Mouse (Mus musculus): ENCODE results near the gene Nob1. TPM values are rescaled to one million over a fixed set of nuclear protein-coding genes. Genes with fewer than 3 reads are reported as not detected.

Gene Nob1
- polyA plus RNA-seq, 1 experiment from 2014 or later: 74.0 TPM

DNA sequence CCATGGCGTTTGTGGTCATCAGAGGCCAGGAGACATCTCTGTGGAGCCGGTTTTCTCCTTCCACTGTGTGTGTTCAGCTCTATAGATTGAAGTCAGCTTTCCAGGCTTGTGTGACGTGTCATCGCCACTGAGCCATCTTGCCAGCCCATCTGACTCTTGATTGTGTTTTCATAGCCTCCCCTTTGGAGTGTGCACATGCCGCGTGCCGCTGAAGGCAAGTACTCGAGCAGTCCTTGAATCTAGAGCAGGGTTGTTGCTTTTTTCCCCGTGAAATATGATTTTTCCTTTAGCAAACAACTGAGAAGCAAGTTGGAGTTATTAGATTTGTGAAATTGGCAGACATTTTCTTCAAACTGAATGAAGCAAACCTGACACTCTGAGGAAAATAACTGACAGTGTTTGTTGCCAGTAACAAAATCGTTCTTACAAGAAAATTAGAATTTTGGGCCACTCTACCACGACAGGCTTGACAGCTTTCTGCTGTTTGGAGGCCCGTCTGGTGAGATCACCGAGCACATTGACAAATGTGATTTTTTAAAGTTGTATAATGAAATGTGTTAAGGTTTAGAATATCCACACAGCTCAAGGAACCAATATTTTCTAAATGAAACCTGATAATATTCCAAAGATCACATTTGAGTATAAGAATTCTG lies 26.7 kb upstream of the Nob1 start:
- H3K4me3 ChIP-seq: no peak overlapping the region
- no peak overlapping the region for H3K27ac ChIP-seq
- no peaks in the 10 kb centered on the region; the same call in 1 of the 2 replicates for H3K4me1 ChIP-seq (replicated peaks)
- H3K27me3 ChIP-seq: no peaks in the 10 kb centered on the region
- H3K9ac ChIP-seq: no peak overlapping the region
- no peak for ATAC-seq (ENCODE audit: low FRiP score)
- H3K36me3 ChIP-seq: peaks cover 22% of the 10 kb centered on the region
- no peaks in the 10 kb centered on the region for H3K9me3 ChIP-seq
- WGBS: 90% methylated on average over 13 of the region's 13 CpGs
- no peak overlapping the region for H3K4me2 ChIP-seq

DNA sequence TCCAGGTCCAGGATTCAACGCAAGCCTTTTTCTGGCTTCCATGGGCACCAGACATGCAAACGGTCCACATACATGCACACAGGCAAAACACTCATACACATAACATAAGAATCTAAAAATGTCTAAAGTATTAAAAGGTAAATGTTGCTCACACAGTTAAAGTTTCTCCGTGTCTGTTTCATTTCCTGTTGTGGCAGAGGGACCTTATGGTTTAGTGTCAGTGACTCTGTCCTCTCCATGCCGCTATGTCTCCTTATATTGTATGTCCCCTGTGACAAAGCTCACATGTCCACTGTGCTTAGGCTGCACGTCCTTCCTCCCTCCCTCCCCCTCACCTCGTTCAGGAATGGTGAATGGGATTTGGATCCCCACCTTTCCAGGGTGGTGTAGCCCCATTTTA lies 24.8 kb upstream of the Nob1 start:
- Histone ChIP-seq H3K4me2 (no peak overlapping the region), H3K36me3 (peaks cover 22% of the 10 kb centered on the region), H3K4me3 (no peak overlapping the region), H3K27me3 (no peaks in the 10 kb centered on the region), H3K9me3 (no peaks in the 10 kb centered on the region), H3K27ac (no peak overlapping the region), H3K9ac (no peak overlapping the region), H3K4me1 (replicated peaks) (no peaks in the 10 kb centered on the region; the same call in 1 of the 2 replicates)
- no peak for ATAC-seq (ENCODE audit: low FRiP score)
- 81% methylated on average over 6 of the region's 6 CpGs for WGBS

DNA sequence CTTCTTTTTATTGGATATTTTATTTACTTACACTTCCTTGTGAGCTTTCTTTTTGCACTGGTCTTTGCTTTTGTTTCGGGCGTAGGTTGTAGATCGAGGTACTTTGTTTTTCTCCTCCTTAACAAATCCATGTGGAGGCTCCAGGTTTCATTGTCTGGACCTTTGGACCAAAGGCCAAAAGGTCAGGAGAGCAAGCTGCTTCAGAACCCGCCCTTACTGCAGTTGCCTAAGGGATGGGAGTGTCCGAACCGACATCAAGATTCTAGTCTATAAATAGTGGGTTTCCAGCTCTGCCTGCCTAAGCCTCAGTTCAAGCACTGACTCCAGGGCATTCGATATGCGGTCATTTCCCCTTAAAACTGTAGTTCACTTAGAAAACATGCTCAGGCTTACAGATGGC lies 24.3 kb upstream of the Nob1 start:
- H3K4me2 ChIP-seq: no peak overlapping the region
- H3K9me3 ChIP-seq: no peaks in the 10 kb centered on the region
- 33% methylated on average over 8 of the region's 8 CpGs for WGBS
- H3K36me3 ChIP-seq: peaks cover 22% of the 10 kb centered on the region
- no peaks in the 10 kb centered on the region for H3K27me3 ChIP-seq
- H3K27ac ChIP-seq: no peak overlapping the region
- ATAC-seq (ENCODE audit: low FRiP score): no peak
- H3K4me1 ChIP-seq (replicated peaks): no peaks in the 10 kb centered on the region; the same call in 1 of the 2 replicates
- H3K4me3 ChIP-seq: no peak overlapping the region
- no peak overlapping the region for H3K9ac ChIP-seq

DNA sequence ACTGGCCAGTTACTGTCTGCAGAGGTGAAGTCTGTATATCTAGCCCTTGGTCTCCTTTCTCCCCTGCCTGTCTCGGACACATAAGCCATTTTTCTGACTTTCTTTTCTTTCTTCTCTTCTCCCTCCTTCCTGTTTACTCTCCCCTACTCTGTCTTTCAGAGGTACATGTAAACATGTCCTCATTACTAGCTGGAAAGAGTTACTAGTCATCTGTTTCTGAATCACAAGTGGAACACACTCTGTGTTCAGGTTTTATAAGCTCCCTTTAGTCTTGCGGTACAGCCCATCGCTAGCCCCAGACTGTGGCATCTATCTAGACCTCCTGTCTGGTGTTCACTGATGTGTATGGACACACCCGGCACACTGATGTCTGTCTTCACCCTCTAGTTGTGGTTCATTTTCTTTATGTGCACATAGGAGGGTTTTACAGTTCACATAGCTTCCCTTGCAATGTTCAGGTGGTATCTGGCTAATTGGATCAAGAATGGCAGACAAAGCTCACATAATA lies 23.6 kb upstream of the Nob1 start:
- Histone ChIP-seq H3K27me3 (no peaks in the 10 kb centered on the region), H3K4me2 (no peak overlapping the region), H3K4me1 (replicated peaks) (no peaks in the 10 kb centered on the region; the same call in 1 of the 2 replicates), H3K27ac (no peak overlapping the region), H3K4me3 (no peak overlapping the region), H3K9ac (no peak overlapping the region), H3K9me3 (no peaks in the 10 kb centered on the region), H3K36me3 (peaks cover 16% of the 10 kb centered on the region)
- ATAC-seq (ENCODE audit: low FRiP score): no peak
- 69% methylated on average over 4 of the region's 4 CpGs for WGBS

DNA sequence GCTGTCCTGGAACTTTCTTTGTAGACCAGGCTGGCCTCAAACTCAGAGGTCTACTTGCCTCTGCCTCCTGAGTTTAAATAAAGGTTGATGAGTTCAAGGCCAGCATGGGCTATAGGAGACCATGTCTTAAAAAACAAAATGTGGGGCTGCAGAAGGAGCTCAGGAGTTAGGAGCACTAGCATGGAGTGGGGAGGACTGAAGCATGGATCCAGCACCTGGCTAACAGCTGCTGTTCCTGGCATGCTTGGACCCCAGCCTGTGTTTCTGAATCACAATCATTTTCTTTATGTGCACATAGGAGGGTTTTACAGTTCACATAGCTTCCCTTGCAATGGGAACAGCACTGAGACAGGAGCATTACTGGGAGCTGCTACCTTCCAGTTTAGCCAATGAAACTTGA lies 22.9 kb upstream of the Nob1 start:
- no peak overlapping the region for H3K27ac ChIP-seq
- no peaks in the 10 kb centered on the region; the same call in 1 of the 2 replicates for H3K4me1 ChIP-seq (replicated peaks)
- H3K27me3 ChIP-seq: no peaks in the 10 kb centered on the region
- ATAC-seq (ENCODE audit: low FRiP score): no peak
- no peaks in the 10 kb centered on the region for H3K9me3 ChIP-seq
- no peak overlapping the region for H3K4me3 ChIP-seq
- H3K9ac ChIP-seq: 0 out of 2 replicates have a peak overlapping the region, but pooled peaks have one; percentile 8
- H3K4me2 ChIP-seq: no peak overlapping the region
- peaks cover 9% of the 10 kb centered on the region for H3K36me3 ChIP-seq

DNA sequence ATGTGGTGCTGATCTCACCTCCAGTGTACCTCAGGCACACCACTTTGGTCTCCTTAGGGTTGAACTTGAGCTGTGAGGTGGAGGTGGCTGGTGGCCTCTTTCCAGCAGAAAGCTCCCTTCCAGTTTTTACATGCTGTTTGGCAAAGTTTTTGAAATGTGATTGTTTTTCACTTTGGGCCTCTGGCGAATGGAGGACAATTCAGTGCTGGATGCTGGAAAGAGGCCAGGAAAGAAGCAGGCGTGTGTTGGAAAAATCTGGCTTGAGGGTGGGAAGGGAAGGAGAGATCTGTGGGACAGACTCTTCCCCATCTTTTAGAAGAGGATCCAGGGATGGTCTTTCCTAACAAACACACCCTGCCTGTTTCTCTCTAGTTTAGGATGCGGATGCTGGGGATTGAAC lies 19.8 kb upstream of the Nob1 start:
- Histone ChIP-seq H3K4me1 (replicated peaks) (no peaks in the 10 kb centered on the region; the same call in 1 of the 2 replicates), H3K4me3 (no peak overlapping the region), H3K36me3 (peaks cover 7% of the 10 kb centered on the region; the same call in 1 of the 2 replicates), H3K9me3 (no peaks in the 10 kb centered on the region), H3K27me3 (no peaks in the 10 kb centered on the region), H3K27ac (no peak overlapping the region), H3K4me2 (no peak overlapping the region), H3K9ac (no peak overlapping the region)
- ATAC-seq (ENCODE audit: low FRiP score): no peak
- 85% methylated on average over 3 of the region's 3 CpGs for WGBS

DNA sequence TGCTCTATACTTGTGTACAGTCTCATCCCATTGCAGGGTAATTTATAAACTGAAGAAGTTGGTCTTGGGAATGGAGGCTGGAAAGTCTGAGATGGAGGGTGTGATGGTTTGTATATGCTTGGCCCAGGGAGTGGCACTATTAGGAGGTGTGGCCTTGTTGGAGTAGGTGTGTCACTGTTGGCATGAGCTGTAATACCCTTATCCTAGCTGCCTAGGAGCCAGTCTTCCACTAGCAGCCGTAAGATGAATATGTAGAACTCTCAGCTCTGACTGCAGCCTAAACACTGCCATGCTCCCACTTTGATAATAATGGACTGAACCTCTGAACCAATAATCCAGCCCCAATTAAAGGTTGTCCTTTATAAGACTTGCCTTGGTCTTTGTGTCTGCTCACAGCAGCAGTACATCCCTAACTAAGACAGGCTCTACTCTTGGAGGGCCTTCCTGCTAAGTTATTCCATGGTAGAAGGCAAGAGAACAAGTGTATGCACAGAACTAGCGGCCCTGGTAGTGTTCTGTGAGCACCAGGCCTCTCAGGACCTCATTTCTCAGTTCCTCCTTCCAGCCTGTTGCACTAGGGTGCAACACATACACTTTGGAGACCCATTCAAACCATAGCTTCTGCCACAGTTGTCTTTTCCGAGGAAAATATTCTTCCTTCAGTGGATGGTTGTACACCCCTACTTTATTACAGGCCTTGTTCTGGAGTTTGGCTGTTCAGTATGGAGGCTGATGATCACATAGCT lies 15.2 kb upstream of the Nob1 start:
- WGBS: 96% methylated on average over 3 of the region's 3 CpGs

DNA sequence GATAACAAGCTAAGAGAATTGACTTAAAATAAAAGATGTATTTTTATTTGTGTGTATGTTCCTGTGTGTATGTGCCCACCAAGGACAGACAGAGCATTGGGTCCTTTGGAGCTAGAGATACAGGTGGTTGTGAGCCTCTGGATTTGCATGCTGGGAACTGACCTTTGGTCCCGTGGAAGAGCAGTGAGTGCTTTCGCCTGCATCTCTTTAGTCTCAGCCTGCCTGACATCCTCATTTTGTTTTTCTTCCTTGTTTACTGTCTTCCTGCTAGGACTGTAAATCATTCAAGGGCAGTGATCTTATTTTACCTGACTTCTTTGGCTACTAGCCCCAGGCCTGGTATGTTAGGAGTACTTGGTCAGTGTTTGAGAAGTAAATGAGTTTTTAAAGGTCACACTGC lies 12.9 kb upstream of the Nob1 start:
- H3K9ac ChIP-seq: no peak overlapping the region
- no peaks in the 10 kb centered on the region for H3K9me3 ChIP-seq
- ATAC-seq (ENCODE audit: low FRiP score): no peak
- 79% methylated on average over 2 of the region's 2 CpGs for WGBS
- H3K36me3 ChIP-seq: peaks cover 5% of the 10 kb centered on the region; the same call in 1 of the 2 replicates
- no peaks in the 10 kb centered on the region for H3K27me3 ChIP-seq
- H3K4me3 ChIP-seq: no peak overlapping the region
- H3K4me1 ChIP-seq (replicated peaks): peaks cover 17% of the 10 kb centered on the region
- peak overlapping the region; percentile 70; the same call in 1 of the 2 replicates for H3K4me2 ChIP-seq
- no peak overlapping the region for H3K27ac ChIP-seq

More for the DNA sequence above, 15.2 kb upstream of the Nob1 start:
- Histone ChIP-seq H3K4me1 (replicated peaks) (peaks cover 17% of the 10 kb centered on the region), H3K9ac (no peak overlapping the region), H3K4me3 (no peak overlapping the region), H3K27ac (no peak overlapping the region), H3K36me3 (peaks cover 5% of the 10 kb centered on the region; the same call in 1 of the 2 replicates), H3K4me2 (no peak overlapping the region), H3K27me3 (no peaks in the 10 kb centered on the region), H3K9me3 (no peaks in the 10 kb centered on the region)
- ATAC-seq (ENCODE audit: low FRiP score): no peak

DNA sequence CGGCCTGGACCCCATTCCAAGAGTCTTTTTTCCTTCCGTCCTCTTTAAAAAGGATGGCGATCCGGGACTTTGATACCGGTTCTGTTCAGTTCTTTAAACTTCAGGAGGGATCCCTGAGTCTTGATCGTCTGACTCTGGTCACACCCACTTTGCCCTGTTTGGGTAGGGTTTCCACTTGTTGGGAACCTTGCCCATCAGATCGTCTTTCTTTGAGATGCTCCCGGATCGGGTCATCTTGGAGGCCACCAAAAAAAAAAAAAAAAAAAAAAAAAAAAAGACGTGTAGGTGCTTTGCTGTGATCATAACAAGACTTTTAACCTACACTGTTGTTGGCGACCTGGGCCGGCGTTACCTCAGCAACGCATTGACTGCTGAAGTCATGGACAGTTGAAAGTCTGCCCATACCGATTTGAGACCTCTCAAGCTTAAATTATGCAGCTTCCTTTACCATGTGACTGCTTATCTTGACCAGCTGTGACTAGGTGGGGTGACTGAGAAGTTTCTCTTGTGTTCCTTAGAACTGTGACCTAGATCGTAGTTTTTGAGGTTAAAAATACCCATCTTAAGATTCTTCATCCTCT lies 12.1 kb upstream of the Nob1 start:
- H3K27me3 ChIP-seq: no peaks in the 10 kb centered on the region
- peak overlapping the region; percentile 70 for H3K4me2 ChIP-seq
- no peaks in the 10 kb centered on the region for H3K9me3 ChIP-seq
- WGBS: 10% methylated on average over 16 of the region's 16 CpGs
- H3K9ac ChIP-seq: peak overlapping the region; percentile 92
- peak; percentile 50 for ATAC-seq (ENCODE audit: low FRiP score)
- H3K4me1 ChIP-seq (replicated peaks): peaks cover 17% of the 10 kb centered on the region
- H3K36me3 ChIP-seq: peaks cover 2% of the 10 kb centered on the region; the same call in 1 of the 2 replicates
- peak overlapping the region; percentile 90 for H3K27ac ChIP-seq
- H3K4me3 ChIP-seq: peak overlapping the region; percentile 86

DNA sequence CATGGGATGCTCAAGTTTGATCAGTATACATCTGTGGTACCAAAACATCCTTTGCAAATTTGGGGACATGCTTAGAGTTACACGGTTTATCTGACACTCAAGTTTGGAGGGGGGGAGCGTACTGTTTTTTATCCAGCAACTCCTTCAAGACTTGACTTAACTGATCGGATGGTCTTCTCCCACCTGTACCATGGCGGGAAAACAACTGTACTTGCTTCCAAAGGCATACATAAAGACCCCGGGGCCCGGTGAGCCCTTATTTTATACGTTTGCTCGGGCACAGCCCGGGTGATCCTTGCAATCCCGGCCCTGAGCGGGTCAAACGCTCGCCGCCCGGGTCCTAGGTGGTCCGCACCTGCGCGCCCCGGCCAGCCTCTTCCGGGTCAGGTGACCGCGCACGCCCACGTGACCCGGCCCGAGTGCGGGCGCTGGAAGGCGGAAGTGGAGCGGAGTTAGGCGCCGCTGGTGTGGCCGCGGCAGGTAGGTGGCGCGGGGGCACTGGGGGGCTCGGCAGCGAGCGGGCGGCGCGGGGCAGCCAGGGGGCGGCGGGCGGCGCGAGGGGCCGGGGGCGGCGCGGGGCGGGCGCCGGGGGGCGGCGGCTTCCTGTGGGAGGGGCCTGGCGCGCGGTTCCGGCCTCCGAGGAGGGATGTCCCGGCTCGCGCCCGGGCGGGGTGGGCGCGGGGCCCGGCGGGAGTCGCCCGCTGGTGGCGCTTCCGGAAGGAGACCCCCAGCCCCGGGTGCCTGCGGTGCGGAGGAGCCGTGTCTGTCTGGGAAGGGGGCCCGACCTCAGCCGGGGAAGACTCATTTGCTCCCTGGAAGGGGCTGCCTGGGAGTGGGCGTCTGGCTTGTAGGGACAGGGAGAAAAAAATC lies 11.3 kb upstream of the Nob1 start, which contains the start of gene Wwp2:
TSS of gene Wwp2 (plus strand) at position 404 of the 870 bp plus-strand sequence.
- Histone ChIP-seq H3K4me2 (peak within 1 kb of the TSS; percentile 70), H3K27me3 (no peaks in the 10 kb centered on the region)
- WGBS: under 1% methylated on average over 47 of the region's 81 CpGs

DNA sequence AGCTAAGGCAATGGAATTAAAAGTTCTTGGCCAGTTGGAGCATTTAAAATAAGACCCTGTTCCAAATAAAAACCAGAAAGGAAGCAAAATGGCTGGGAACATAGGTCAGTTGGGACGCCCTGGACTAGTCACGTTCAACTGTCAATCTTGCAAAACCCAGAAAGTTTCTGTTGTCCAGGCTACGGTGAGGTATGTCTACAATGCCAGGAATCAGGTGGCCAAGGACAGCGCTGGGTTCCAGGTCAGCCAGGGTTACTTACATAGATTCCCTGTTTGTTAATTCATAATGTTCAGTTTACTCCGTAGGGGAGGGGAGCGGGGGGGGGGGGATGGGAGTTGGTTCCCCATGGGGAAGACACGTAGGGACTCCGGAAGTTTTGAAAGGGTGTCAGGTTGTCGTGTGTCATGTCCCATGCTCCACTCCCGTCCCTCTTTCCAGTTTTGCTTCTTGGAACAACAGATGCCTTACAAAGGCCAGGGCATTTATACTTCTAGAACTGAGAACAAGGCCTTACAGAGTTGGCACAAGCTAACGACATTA lies 10.6 kb upstream of the Nob1 start:
- H3K9me3 ChIP-seq: no peaks in the 10 kb centered on the region

More for the DNA sequence above, 11.3 kb upstream of the Nob1 start, which contains the start of gene Wwp2:
- no peaks in the 10 kb centered on the region for H3K36me3 ChIP-seq
- peak within 1 kb of the TSS; percentile 86 for H3K4me3 ChIP-seq
- peaks cover 17% of the 10 kb centered on the region for H3K4me1 ChIP-seq (replicated peaks)
- H3K9ac ChIP-seq: peak within 1 kb of the TSS; percentile 92
- H3K27ac ChIP-seq: peak within 1 kb of the TSS; percentile 90
- no peaks in the 10 kb centered on the region for H3K9me3 ChIP-seq
- ATAC-seq (ENCODE audit: low FRiP score): peak; percentile 92

More for the DNA sequence above, 10.6 kb upstream of the Nob1 start:
- 0 out of 2 replicates have a peak, but pooled peaks have one; percentile 6 for ATAC-seq (ENCODE audit: low FRiP score)
- H3K4me2 ChIP-seq: peak overlapping the region; percentile 70
- peaks cover 17% of the 10 kb centered on the region for H3K4me1 ChIP-seq (replicated peaks)
- H3K4me3 ChIP-seq: peak overlapping the region; percentile 86
- peak overlapping the region; percentile 92 for H3K9ac ChIP-seq
- H3K27ac ChIP-seq: no peak overlapping the region
- H3K27me3 ChIP-seq: 0 out of 2 replicates have a peak, but pooled peaks cover 3% of the 10 kb centered on the region
- H3K36me3 ChIP-seq: no peaks in the 10 kb centered on the region
- 38% methylated on average over 11 of the region's 11 CpGs for WGBS

All from hindbrain, embryonic 13.5 days (tissue).